Mouse (Mus musculus) ES-E14 (cell line): ENCODE data around the gene C1rl.

Source experiments
- MAFK ChIP-seq: IDR thresholded peaks from 2 replicates; pipeline ENCODE4 v1.6.1; 2014; ENCODE audit warnings: mild to moderate bottlenecking, low read depth, low read length, inconsistent platforms; ENCODE audit not compliant: insufficient read depth
- ZC3H11A ChIP-seq: IDR thresholded peaks from 2 replicates; pipeline ENCODE4 v1.6.1; 2012; ENCODE audit warnings: low read depth, mild to moderate bottlenecking, inconsistent platforms, low read length, borderline replicate concordance
- ZNF384 ChIP-seq: IDR thresholded peaks from 2 replicates; pipeline ENCODE4 v1.6.1; 2012; ENCODE audit warnings: low read depth, low read length, inconsistent platforms

- no peak for TF ChIP-seq MAFK
- TF ChIP-seq ZC3H11A, result no peak
- no peak for TF ChIP-seq ZNF384
Measured at GRCm38 (mm10) chr6:124446024-124446423, 46.9 kb upstream of the C1rl start.
